Mouse (Mus musculus): ENCODE results near the gene Bend3. TPM values are rescaled to one million over a fixed set of nuclear protein-coding genes. Genes with fewer than 3 reads are reported as not detected.
A peak's percentile ranks its signal among the peaks of the same experiment; 100 is the strongest.

The Bend3 gene
- total RNA-seq (2015; ENCODE audit: low replicate concordance) (2.1 and 2.3 TPM in 2 replicates), total RNA-seq (2017; ENCODE audit: low replicate concordance) (0.70 and 0.85 TPM in 2 replicates)

DNA sequence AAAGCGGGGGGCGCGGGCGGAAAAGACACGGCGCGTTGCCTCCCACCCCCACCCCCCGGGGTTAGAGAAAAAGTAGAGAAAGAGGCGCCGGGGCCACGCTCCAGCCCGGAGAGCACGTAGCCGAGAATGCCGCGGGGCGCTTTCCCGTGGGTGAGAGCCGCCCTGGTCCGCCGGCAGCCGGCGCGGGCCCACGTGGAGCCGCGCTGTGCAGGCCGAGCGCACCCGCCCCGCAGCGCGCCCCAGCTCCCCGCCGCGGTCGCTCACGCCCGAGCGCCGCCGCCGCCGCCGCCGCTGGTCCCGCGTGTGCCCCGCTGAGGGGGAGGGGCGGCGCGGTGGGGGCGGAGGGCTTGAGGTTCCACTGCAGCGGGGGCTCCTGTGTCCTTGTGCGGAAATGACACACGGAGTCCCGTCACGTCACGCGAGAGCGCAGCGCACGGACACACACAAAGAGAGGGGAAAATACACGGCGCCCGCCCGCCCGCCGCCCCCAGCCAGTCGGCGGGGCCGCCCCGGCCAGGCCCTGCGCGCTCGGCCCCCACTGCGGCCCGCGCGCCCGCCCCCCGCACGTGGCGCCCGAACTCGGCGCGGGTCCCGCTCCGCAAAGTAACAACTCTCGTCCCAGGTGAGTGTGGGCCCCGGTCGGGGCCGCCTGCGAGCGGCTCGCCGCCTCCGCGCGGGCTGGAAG lies at the start of gene Bend3:
TSS of gene Bend3 (plus strand) at position 81 of the 685 bp plus-strand sequence.
- no peak for ATAC-seq (replicated peaks; ENCODE audit: low FRiP score, poor library complexity, severe bottlenecking)

- ATAC-seq (replicated peaks; ENCODE audit: low FRiP score, poor library complexity, severe bottlenecking) = no peak
These were observed 48.0 kb upstream of the Bend3 start for GRCm38 (mm10) chr10:43430606-43431005.

- ATAC-seq (replicated peaks; ENCODE audit: low FRiP score, poor library complexity, severe bottlenecking) = no peak
These were observed 44.3 kb upstream of the Bend3 start for GRCm38 (mm10) chr10:43434326-43434725.

DNA sequence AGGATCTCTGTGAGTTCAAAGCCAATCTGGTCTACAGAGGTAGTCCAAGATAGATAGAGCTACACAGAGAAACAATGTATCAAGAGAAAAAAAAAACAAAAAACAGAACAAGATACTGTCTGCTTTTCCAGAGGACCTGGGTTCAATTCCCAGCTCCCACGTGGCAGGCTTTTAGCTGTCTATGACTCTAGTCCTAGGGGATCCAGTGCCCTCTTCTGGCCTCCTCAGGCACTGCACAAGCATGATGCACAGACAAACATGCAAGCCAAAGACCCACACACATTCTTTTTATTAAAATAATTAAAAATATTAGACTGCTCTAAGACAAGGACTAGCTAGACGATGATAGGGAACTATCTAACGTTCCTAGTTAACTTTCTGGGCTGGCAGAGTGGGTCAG lies 42.9 kb upstream of the Bend3 start:
- no peak for ATAC-seq (replicated peaks; ENCODE audit: low FRiP score, poor library complexity, severe bottlenecking)

- no peak for ATAC-seq (replicated peaks; ENCODE audit: low FRiP score, poor library complexity, severe bottlenecking)
These were observed 39.1 kb upstream of the Bend3 start for GRCm38 (mm10) chr10:43439492-43439941.

GRCm38 (mm10) chr10:43440050-43440449 lies 38.6 kb upstream of the Bend3 start:
- no peak for ATAC-seq (replicated peaks; ENCODE audit: low FRiP score, poor library complexity, severe bottlenecking)

- ATAC-seq (replicated peaks; ENCODE audit: low FRiP score, poor library complexity, severe bottlenecking) = no peak
These were observed 37.5 kb upstream of the Bend3 start for GRCm38 (mm10) chr10:43440981-43441740.

- no peak for ATAC-seq (replicated peaks; ENCODE audit: low FRiP score, poor library complexity, severe bottlenecking)
These were observed 30.0 kb upstream of the Bend3 start for GRCm38 (mm10) chr10:43448656-43449055.

DNA sequence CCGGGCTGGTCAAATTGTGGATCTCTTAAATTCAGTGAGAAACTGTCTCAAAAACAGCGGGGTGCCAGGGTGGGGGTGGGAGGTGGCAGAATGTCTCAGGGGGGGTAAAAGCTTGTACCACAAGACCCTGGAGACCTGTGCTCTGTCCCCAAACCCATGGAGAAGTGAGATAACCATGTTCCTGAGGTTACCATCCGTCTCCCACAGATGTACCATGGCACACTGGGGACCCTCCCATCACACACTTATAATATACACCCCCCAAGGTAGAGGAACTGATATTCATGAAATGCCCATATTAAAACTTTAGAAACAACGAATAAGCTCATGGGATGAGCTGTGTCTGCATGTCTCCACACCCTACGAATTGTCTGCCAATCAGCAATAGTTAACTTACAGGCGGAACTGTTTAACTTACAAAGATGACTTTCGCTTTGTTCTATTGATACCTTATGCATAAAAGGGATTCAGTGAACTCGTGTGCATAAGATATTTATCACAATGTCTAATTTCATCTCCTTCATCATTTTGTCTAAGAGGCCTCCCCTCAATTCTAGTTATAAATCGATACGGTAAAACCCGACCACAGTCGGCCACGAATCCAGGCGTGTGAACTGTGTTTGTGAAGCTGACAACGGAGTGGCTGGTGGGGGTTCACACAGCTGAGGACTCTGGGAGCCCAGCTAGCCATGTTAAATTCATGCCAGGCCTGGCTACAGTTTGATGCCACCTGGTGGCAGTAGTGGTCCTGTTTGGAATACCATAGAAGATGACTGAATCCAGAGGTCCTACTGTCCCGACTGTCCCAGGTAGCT lies 26.6 kb upstream of the Bend3 start:
- peak; percentile 57 for ATAC-seq (replicated peaks; ENCODE audit: low FRiP score, poor library complexity, severe bottlenecking)

DNA sequence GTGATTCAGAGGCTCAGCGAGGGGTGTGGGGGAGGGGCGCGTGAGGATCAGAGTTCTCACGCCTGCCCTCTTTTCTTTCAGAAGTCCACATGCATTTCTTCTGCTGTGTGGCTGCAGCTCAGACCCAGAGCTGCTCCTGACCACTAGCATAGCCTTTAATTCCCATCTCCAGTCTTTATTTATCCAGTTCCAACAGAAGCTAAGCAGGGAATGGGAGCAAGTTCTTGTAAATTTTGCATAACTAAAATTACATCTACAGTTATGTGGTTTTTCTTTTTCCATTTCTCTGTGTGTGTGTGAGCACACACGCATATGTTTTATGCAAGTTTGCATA lies 26.0 kb upstream of the Bend3 start:
- no peak for ATAC-seq (replicated peaks; ENCODE audit: low FRiP score, poor library complexity, severe bottlenecking)

GRCm38 (mm10) chr10:43454219-43454618 lies 24.4 kb upstream of the Bend3 start:
- no peak for ATAC-seq (replicated peaks; ENCODE audit: low FRiP score, poor library complexity, severe bottlenecking)

- ATAC-seq (replicated peaks; ENCODE audit: low FRiP score, poor library complexity, severe bottlenecking) = no peak
These were observed 24.0 kb upstream of the Bend3 start for GRCm38 (mm10) chr10:43454671-43455070.

GRCm38 (mm10) chr10:43462821-43463220 lies 15.8 kb upstream of the Bend3 start:
- no peak for ATAC-seq (replicated peaks; ENCODE audit: low FRiP score, poor library complexity, severe bottlenecking)

- no peak for ATAC-seq (replicated peaks; ENCODE audit: low FRiP score, poor library complexity, severe bottlenecking)
These were observed 15.4 kb upstream of the Bend3 start for GRCm38 (mm10) chr10:43463227-43463626.

DNA sequence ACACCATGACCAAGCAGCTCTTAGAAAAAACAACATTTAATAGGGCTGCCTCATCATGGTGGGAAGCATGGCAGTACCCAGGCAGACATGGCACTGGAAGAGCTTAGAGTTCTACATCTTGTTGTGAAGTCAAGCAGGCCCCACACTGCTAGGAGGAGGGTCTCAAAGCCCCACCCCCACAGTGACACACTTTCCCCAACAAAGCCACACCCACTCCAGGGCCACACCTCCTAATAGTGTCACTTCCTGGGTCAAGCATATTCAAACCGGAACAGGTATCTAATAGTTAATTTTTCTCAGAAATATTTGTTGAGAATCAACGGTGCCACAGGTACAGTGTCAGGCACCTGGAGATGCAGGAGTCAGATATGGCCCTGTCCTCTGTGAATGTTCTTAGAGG lies 12.4 kb upstream of the Bend3 start:
- ATAC-seq (replicated peaks; ENCODE audit: low FRiP score, poor library complexity, severe bottlenecking) = no peak

DNA sequence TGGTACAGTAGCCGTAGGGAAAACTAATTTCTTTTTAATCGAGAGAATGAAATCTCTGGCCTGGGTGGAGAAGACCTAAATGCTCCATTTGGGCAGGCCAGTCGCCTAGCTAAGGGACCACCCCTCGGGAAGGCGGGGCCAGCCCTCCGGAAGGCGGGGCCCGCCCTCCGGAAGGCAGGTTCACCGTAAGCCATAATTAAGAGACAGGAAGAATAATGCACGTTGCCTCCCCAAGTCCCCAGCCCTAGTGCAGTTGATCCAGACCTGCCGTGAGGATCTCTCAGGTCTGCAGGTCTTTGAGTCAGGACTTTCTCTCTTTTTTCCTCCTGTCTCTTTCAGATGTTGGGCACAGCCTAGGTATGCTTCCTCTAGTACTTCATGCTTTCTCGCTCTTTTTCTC lies 11.0 kb upstream of the Bend3 start:
- no peak for ATAC-seq (replicated peaks; ENCODE audit: low FRiP score, poor library complexity, severe bottlenecking)

DNA sequence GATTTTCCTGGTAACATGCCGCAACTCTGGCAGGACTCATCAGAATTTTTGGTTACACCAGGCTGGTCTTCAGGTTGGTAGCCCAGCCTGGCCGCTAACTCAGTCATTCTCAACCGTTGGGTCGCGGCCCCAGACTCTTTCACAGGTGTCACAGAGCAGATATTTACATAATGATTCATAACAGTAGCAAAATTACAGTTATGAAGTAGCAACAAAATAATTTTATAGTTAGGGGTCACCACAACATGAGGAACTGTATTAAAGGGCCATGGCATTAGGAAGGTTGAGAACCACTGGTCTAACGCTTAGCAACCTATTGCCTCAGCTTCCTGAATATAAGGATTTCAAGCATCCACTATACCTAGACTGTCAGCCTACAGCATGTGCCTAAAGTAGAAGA lies 10.3 kb upstream of the Bend3 start:
- no peak for ATAC-seq (replicated peaks; ENCODE audit: low FRiP score, poor library complexity, severe bottlenecking)

- no peak for ATAC-seq (replicated peaks; ENCODE audit: low FRiP score, poor library complexity, severe bottlenecking)
These were observed 3.3 kb upstream of the Bend3 start for GRCm38 (mm10) chr10:43475376-43475775.

- ATAC-seq (replicated peaks; ENCODE audit: low FRiP score, poor library complexity, severe bottlenecking) = no peak
These were observed 1.2 kb upstream of the Bend3 start for GRCm38 (mm10) chr10:43477459-43477858.

GRCm38 (mm10) chr10:43477865-43478681 lies 558 bp upstream of the Bend3 start:
- ATAC-seq (replicated peaks; ENCODE audit: low FRiP score, poor library complexity, severe bottlenecking) = no peak

Measured in erythroblast, adult 5-6 weeks (primary cell).